In the genomic region with DNA sequence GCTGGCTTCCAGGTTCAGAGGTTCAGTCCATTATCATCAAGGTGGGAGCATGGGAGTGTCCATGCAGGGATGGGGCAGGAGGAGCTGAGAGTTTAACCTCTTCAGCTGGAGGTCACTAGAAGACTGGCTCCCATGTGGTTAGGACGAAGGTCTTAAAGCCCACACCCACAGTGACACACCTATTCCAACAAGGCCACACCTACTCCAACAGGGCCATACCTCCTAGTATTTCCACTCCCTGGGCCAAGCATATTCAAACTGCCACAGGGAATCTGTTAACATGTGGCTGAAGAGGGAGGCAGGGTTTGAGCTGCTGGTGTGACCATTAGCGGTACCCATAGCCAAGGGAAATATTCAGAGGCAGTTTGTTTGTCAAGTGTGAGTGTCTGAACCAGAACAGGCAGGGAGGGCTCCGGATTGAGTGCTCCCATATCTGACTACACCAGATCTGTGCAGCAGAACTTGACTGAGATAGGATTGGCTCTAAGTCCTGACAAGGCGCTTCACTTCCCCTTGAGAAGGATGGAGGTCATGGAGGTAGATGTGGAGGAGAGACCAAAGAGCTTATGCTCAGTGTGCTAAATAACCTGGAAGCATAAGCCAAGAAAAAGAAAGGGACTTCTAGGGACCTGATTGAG, we compare ENCODE assay signal across 20 mouse cellular contexts.
"Had no signal": no experiment of that assay in that cellular context is flagged by ENCODE, and none has a peak within 500 bp of the region (broad histone marks: within the 10 kb centered on the region; RNA-seq: fewer than 3 reads in every experiment).

No protein-coding gene starts in this region.

- H3K9ac ChIP-seq: liver, embryonic 14.5 days; lung, embryonic 15.5 days; midbrain, embryonic 13.5 days had no signal

- H3K36me3 ChIP-seq: lung, embryonic 15.5 days; midbrain, embryonic 13.5 days had no signal

- H3K4me1 ChIP-seq: lung, embryonic 15.5 days had no signal

- ATAC-seq: intestine, postnatal 0 days; midbrain, embryonic 13.5 days had no signal

- H3K27me3 ChIP-seq: lung, embryonic 15.5 days; midbrain, embryonic 13.5 days had no signal

- H3K9me3 ChIP-seq: lung, embryonic 15.5 days; midbrain, embryonic 13.5 days had no signal

- H3K27ac ChIP-seq: kidney, postnatal 0 days; layer of hippocampus, adult 2 months; left cerebral cortex, adult 2 months; liver, embryonic 14.5 days; lung, embryonic 15.5 days; midbrain, embryonic 13.5 days; stomach, postnatal 0 days had no signal

- H3K4me2 ChIP-seq: lung, embryonic 15.5 days; midbrain, embryonic 13.5 days had no signal

- DNase-seq: kidney, adult 2 months; kidney, postnatal 25 days; layer of hippocampus, postnatal 36 days; lung, adult 18-20 months; lung, postnatal 10 days; lung, postnatal 36 days; right cerebral cortex, adult 18-20 months; right cerebral cortex, postnatal 14 days; right cerebral cortex, postnatal 4 days; thymus, adult 2 months; thymus, postnatal 14 days; thymus, postnatal 4 days had no signal

- H3K4me3 ChIP-seq: layer of hippocampus, adult 2 months; left cerebral cortex, adult 2 months; lung, embryonic 15.5 days; midbrain, embryonic 13.5 days had no signal
